In the genomic region with DNA sequence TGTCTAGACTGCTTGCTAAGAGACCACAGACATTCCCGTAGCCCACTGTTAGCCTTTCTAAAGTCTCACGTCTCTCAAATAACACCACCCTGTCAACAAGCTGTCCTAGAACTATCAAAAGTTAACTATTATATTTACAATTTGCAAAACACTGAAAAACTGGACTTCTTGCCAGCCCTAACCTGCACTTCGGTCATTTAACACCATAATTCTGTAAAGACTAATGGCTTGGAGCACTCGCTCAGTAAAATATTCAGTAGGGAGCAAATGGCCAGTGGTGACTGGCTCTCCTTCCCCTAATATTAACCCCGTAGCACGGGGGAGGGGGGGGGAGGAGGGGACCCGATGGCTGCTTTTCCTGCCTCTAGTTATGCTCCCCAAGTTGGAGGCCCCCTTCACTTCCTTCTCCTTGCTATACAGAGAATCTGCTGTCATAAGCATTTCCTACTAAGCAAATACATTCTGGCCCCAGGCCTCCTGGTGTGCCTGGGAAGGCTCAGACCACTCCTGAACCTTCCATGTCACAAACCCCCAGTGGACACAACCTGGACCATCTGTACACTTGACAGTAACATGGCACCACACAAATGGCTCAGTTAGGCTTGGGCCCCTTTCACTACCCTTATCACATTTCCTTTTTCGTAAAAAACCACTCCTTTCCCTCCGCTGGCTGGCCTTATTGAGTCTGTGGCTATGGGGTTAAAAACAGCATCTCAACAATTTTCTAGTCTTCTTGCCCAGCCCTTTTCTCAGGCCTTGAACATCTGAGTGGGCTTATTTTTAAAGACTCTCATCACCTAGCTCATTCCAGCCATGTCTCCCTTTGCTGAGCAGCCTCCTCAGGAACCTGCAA, we compare ENCODE assay signal across 1 mouse cellular context.
TF ChIP-seq lines count a peak whose summit lies in the region.

No protein-coding gene starts in this region.

TF ChIP-seq in MEL, 35 proteins besides CTCF, POLR2A, EP300 and RAD21 (continued from another document):
- TF ChIP-seq CHD2 (IDR thresholded peaks at IDR 0.05; ENCODE audit: low read length) (no peak), ZC3H11A (IDR thresholded peaks at IDR 0.05; ENCODE audit: low read depth, low read length) (no peak), ZMIZ1 (IDR thresholded peaks at IDR 0.05; ENCODE audit: low read depth, low read length) (no peak), MEF2A (IDR thresholded peaks at IDR 0.05; ENCODE audit: extremely low read depth, insufficient replicate concordance, low read depth, low read length, poor library complexity, severe bottlenecking) (no peak), POLR2AphosphoS5 (IDR thresholded peaks at IDR 0.05; ENCODE audit: borderline replicate concordance, low read depth, low read length) (no peak), UBTF (IDR thresholded peaks at IDR 0.05; ENCODE audit: borderline replicate concordance, insufficient read depth, low read depth, low read length) (no peak), NRF1 (IDR thresholded peaks at IDR 0.05; ENCODE audit: insufficient read depth, low read depth, low read length, poor library complexity, severe bottlenecking) (no peak), USF2 (IDR thresholded peaks at IDR 0.05; ENCODE audit: borderline replicate concordance in 1 of 2, insufficient read depth in 1 of 2, low read depth in 1 of 2, low read length in 2 of 2) (no peak), RCOR1 (IDR thresholded peaks at IDR 0.05; ENCODE audit: low read depth, low read length) (no peak), CHD1 (IDR thresholded peaks at IDR 0.05; ENCODE audit: low read depth, low read length) (0 out of 2 replicates have a peak, but pooled peaks have one; percentile 63), ETS1 (IDR thresholded peaks at IDR 0.05; ENCODE audit: low read depth, low read length) (peak; percentile 31; the same call in 1 of the 2 replicates), HCFC1 (IDR thresholded peaks at IDR 0.05; ENCODE audit: low read depth, low read length) (no peak), GABPA (IDR thresholded peaks at IDR 0.05; ENCODE audit: low read depth, low read length) (no peak), POLR2AphosphoS2 (IDR thresholded peaks at IDR 0.05; ENCODE audit: low read length) (no peak), GATA1 (IDR thresholded peaks at IDR 0.05; ENCODE audit: low read depth, low read length) (peak; percentile 64), MAX (IDR thresholded peaks at IDR 0.05; ENCODE audit: low read length) (no peak), TCF12 (IDR thresholded peaks at IDR 0.05; ENCODE audit: low read depth, low read length) (no peak), MAZ (IDR thresholded peaks at IDR 0.05; ENCODE audit: low read depth, low read length) (no peak), E2F4 (IDR thresholded peaks at IDR 0.05; ENCODE audit: borderline replicate concordance, low read depth, low read length) (no peak), MXI1 (IDR thresholded peaks at IDR 0.05; ENCODE audit: low read depth, low read length) (peak; percentile 24), TBP (IDR thresholded peaks at IDR 0.05; ENCODE audit: low read depth, low read length) (peak; percentile 37; the same call in 1 of the 2 replicates), ZKSCAN1 (IDR thresholded peaks at IDR 0.05; ENCODE audit: low read depth, low read length) (no peak), KAT2A (conservative IDR thresholded peaks at IDR 0.05; ENCODE audit: low read depth, low read length) (no peak), SIN3A (IDR thresholded peaks at IDR 0.05; ENCODE audit: low read length) (peak; percentile 75), MYB (IDR thresholded peaks at IDR 0.05; ENCODE audit: low read depth, low read length) (no peak), ELF1 (IDR thresholded peaks at IDR 0.05; ENCODE audit: low read depth, low read length) (no peak), MAFK (IDR thresholded peaks at IDR 0.05; ENCODE audit: borderline replicate concordance, low read depth, low read length) (peak; percentile 27; the same call in 1 of the 2 replicates), NELFE (IDR thresholded peaks at IDR 0.05; ENCODE audit: low read depth, low read length) (no peak), ZNF384 (IDR thresholded peaks at IDR 0.05; ENCODE audit: low read depth, low read length) (peak; percentile 45; the same call in 1 of the 2 replicates), BHLHE40 (IDR thresholded peaks at IDR 0.05; ENCODE audit: borderline replicate concordance, low read depth, low read length) (no peak), JUND (IDR thresholded peaks at IDR 0.05; ENCODE audit: low read depth, low read length) (no peak)
TF ChIP-seq in MEL: peak in this region for 8.
